Mouse (Mus musculus) G1E (cell line): ENCODE data around the gene Slc9a3r1.

Experiments
- CTCF ChIP-seq: IDR thresholded peaks from 2 replicates; pipeline ENCODE4 v1.5.1; 2012; ENCODE audit warnings: low read depth, low read length, inconsistent platforms, mixed read lengths
- GATA1 ChIP-seq: IDR thresholded peaks from 2 replicates; pipeline ENCODE4 v1.6.1; 2012; ENCODE audit warnings: borderline replicate concordance, low read length, inconsistent platforms, mixed read lengths
- GATA2 ChIP-seq: IDR thresholded peaks from 2 replicates; pipeline ENCODE4 v1.6.1; 2012; ENCODE audit warnings: low read depth, low read length, inconsistent platforms, borderline replicate concordance
- POLR2AphosphoS5 ChIP-seq: IDR thresholded peaks from 2 replicates; pipeline ENCODE4 v1.6.1; 2012; ENCODE audit warnings: low read depth, low read length, inconsistent platforms; ENCODE audit not compliant: insufficient replicate concordance
- TAL1 ChIP-seq: conservative IDR thresholded peaks from 2 replicates; pipeline ENCODE4 v1.6.1; 2012; ENCODE audit warnings: low read depth, low read length, inconsistent platforms, mixed read lengths

DNA sequence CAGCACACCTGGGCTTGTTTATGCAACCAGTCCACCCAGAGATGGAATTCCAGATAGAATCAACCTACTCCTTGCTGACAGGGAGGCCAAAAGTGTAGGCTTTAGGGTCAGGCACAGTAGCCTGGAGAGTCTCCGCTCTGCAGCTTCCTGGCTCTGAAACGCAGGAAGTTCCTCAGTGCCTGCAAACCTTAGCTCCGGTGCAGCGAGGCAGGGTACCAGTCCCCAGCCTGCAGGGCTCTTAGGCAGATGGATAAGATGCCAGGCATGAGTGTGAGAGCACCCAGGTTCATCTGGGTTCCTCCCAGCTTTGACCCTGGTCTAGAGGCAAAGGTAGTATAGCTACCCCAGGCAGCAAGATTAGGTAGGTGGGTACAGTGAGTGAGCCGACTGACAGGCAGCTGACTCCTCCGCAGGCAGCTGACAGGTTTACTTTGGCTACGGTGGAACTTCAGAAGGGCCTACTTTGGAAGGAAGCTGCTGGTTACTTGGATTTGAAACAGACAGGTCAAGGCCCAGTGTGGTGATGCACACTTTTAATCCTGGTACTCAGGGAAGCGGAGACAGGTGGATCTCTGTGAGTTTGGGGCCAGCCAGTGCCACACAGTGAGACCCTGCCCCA, 4.6 kb downstream of the Slc9a3r1 start:
- TF ChIP-seq CTCF = no peak
- TF ChIP-seq GATA1 = no peak
- no peak for TF ChIP-seq GATA2
- TF ChIP-seq TAL1 = no peak
- TF ChIP-seq POLR2AphosphoS5 = no peak
